Mouse (Mus musculus): Measurements from ENCODE around the gene Ap1g2. TPM values are rescaled to one million over a fixed set of nuclear protein-coding genes. Genes with fewer than 3 reads are reported as not detected.
A peak's percentile ranks its signal among the peaks of the same experiment; 100 is the strongest.

Ap1g2 gene
- 7.8 and 9.6 TPM in 2 replicates for polyA plus RNA-seq (2015; fragmentation: Nextera tagmentation; extraction: Ambion mirVana)

DNA sequence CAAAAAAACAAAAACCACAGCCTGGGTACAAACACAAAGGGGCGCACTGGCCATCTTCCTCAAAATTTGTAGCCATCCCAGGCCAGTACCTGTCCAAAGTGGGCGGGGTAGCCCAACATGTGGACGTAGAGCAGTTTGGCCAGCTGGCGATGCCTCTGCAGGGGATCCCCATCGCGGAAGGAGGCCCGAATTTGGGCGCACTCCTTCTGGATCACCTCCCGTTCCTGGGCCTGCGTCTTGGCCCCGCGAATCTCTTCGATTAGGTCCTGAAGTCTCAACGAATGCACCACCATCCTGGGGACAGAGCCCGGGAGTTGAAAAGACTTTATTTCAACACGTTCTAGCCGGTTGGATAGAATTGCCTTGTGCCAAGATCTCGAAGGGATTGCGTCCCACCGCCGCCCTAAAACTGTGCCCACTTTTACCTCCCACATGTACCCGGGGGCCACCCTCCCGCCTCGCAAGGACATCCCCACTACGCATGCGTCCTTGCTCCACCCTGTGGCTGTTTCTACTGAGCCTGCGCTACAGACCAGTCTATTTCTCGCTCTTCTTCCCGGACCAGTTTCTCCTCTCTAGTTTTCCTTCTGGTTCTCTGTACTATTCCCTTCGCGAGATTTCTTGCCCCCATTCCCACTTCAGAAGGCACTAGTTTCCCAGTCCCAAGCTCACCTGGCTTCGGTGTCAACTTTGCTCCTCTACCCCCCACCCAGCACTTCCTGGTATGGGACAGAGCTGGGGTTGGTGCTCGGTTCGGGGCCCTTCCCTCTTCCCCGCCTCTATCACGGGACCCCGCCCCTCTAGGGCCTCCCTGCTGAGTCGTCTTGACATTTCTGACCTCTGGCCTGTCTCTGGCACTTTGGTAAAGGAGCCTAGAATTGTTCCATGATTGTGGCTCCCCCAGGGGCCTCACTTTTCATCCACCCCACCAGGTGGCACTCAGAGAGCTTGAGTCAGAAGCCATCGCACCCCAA is at the start of gene Ap1g2:
Gene Ap1g2 (minus strand): TSS at position 758 of the 974 bp plus-strand sequence.
- WGBS (ENCODE audit: insufficient replicate concordance), result 1% methylated on average over 39 of the region's 39 CpGs
- peak; percentile 89 for ATAC-seq
- H3K4me3 ChIP-seq (ENCODE audit: low read depth, low read length), result peak within 1 kb of the TSS; percentile 69
- peaks cover 12% of the 10 kb centered on the region for H3K4me1 ChIP-seq (ENCODE audit: insufficient read depth)
- H3K36me3 ChIP-seq (replicated peaks; ENCODE audit: insufficient read depth, low read length), result peaks cover 5% of the 10 kb centered on the region
- peak within 1 kb of the TSS; percentile 96 for H3K4me2 ChIP-seq (ENCODE audit: low read depth, low read length)
- peaks cover 20% of the 10 kb centered on the region for H3K27me3 ChIP-seq (ENCODE audit: insufficient read depth, low read length)
- TF ChIP-seq EP300 (IDR thresholded peaks at IDR 0.05; ENCODE audit: low read depth) (no peak), CTCF (IDR thresholded peaks at IDR 0.05; ENCODE audit: low read depth) (peak; percentile 30)
- H3K9ac ChIP-seq (replicated peaks), result peak within 1 kb of the TSS; percentile 66
- no peak within 1 kb of the TSS; the same call in 1 of the 2 replicates for H3K27ac ChIP-seq (ENCODE audit: low read depth)
- no peaks in the 10 kb centered on the region for H3K9me3 ChIP-seq (ENCODE audit: low read length)
- DNase-seq, result peak; percentile 84

DNA sequence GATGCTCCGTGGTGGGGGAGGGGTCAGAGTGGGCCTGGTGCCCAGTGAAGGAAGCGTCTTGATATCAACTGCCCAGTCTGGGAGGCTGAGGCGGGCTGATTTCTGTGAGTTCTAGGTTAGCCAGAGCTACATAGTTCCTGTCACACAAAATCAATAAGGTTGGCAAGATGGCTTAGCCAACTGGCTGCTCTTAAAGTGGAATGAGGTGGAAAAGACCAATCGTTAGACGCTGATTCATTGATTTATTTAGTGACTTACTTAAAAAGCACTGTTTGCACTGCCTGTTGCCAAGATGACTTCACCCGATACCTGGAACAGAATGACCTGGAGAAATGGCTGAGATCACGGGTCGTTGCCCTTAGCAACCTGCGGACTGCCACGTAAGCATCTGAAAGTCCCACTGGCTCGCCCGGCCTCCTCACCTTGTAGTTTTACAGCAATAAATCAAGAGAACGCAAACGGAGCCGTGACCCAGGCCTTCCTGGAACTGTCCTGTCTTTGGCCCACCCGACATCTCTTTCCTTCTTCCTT is 46.6 kb upstream of the Ap1g2 start:
- H3K27me3 ChIP-seq (ENCODE audit: insufficient read depth, low read length), result no peaks in the 10 kb centered on the region
- H3K9me3 ChIP-seq (ENCODE audit: low read length), result no peaks in the 10 kb centered on the region
- WGBS (ENCODE audit: insufficient replicate concordance), result 86% methylated on average over 16 of the region's 16 CpGs
- DNase-seq, result no peak
- H3K27ac ChIP-seq (ENCODE audit: low read depth), result no peak overlapping the region
- no peaks in the 10 kb centered on the region for H3K36me3 ChIP-seq (replicated peaks; ENCODE audit: insufficient read depth, low read length)
- no peaks in the 10 kb centered on the region for H3K4me1 ChIP-seq (ENCODE audit: insufficient read depth)
- TF ChIP-seq CTCF (IDR thresholded peaks at IDR 0.05; ENCODE audit: low read depth) (no peak), EP300 (IDR thresholded peaks at IDR 0.05; ENCODE audit: low read depth) (no peak)
- H3K4me2 ChIP-seq (ENCODE audit: low read depth, low read length), result no peak overlapping the region
- H3K9ac ChIP-seq (replicated peaks), result no peak overlapping the region
- H3K4me3 ChIP-seq (ENCODE audit: low read depth, low read length), result no peak overlapping the region
- ATAC-seq, result no peak

GRCm38 (mm10) chr14:55152174-55152573 is 45.8 kb upstream of the Ap1g2 start:
- Histone ChIP-seq H3K9me3 (ENCODE audit: low read length) (no peaks in the 10 kb centered on the region), H3K4me1 (ENCODE audit: insufficient read depth) (peaks cover 2% of the 10 kb centered on the region; the same call in 1 of the 2 replicates), H3K36me3 (replicated peaks; ENCODE audit: insufficient read depth, low read length) (no peaks in the 10 kb centered on the region), H3K27me3 (ENCODE audit: insufficient read depth, low read length) (no peaks in the 10 kb centered on the region), H3K27ac (ENCODE audit: low read depth) (no peak overlapping the region), H3K4me2 (ENCODE audit: low read depth, low read length) (no peak overlapping the region), H3K4me3 (ENCODE audit: low read depth, low read length) (no peak overlapping the region), H3K9ac (replicated peaks) (no peak overlapping the region)
- ATAC-seq (no peak), DNase-seq (no peak)
- 63% methylated on average over 4 of the region's 4 CpGs for WGBS (ENCODE audit: insufficient replicate concordance)
- TF ChIP-seq EP300 (IDR thresholded peaks at IDR 0.05; ENCODE audit: low read depth), result no peak
- no peak for TF ChIP-seq CTCF (IDR thresholded peaks at IDR 0.05; ENCODE audit: low read depth)

DNA sequence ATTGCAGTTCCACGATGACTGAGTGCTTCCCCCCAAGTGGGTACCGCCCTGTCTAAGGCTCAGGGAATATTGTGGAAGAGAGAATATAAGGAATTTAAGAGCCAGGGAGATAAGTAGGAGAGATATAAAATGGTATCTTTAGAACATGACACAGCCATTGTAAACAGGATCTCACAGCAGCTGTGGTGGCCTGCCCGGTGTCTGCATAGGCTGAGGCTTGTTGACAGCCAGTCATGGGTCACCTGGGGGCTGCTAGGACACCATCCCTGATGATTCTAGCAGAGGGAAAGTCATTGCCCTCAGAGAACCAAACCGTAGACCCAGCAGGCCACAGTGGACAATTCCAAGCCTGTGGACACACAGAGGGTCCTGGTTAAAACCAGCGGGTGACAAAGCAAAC is 44.6 kb upstream of the Ap1g2 start:
- no peaks in the 10 kb centered on the region for H3K9me3 ChIP-seq (ENCODE audit: low read length)
- no peak overlapping the region for H3K4me3 ChIP-seq (ENCODE audit: low read depth, low read length)
- TF ChIP-seq CTCF (IDR thresholded peaks at IDR 0.05; ENCODE audit: low read depth), result no peak
- TF ChIP-seq EP300 (IDR thresholded peaks at IDR 0.05; ENCODE audit: low read depth), result no peak
- ATAC-seq (no peak), DNase-seq (no peak)
- H3K36me3 ChIP-seq (replicated peaks; ENCODE audit: insufficient read depth, low read length), result no peaks in the 10 kb centered on the region
- H3K27ac ChIP-seq (ENCODE audit: low read depth), result no peak overlapping the region
- 74% methylated on average over 5 of the region's 5 CpGs for WGBS (ENCODE audit: insufficient replicate concordance)
- no peaks in the 10 kb centered on the region for H3K27me3 ChIP-seq (ENCODE audit: insufficient read depth, low read length)
- H3K4me2 ChIP-seq (ENCODE audit: low read depth, low read length), result no peak overlapping the region
- no peak overlapping the region for H3K9ac ChIP-seq (replicated peaks)
- peaks cover 3% of the 10 kb centered on the region; the same call in 1 of the 2 replicates for H3K4me1 ChIP-seq (ENCODE audit: insufficient read depth)

- H3K4me2 ChIP-seq (ENCODE audit: low read depth, low read length), result no peak overlapping the region
- TF ChIP-seq EP300 (IDR thresholded peaks at IDR 0.05; ENCODE audit: low read depth) (no peak), CTCF (IDR thresholded peaks at IDR 0.05; ENCODE audit: low read depth) (no peak)
- ATAC-seq, result no peak
- no peaks in the 10 kb centered on the region for H3K27me3 ChIP-seq (ENCODE audit: insufficient read depth, low read length)
- H3K4me1 ChIP-seq (ENCODE audit: insufficient read depth), result peaks cover 3% of the 10 kb centered on the region; the same call in 1 of the 2 replicates
- no peaks in the 10 kb centered on the region for H3K36me3 ChIP-seq (replicated peaks; ENCODE audit: insufficient read depth, low read length)
- no peak overlapping the region for H3K27ac ChIP-seq (ENCODE audit: low read depth)
- H3K4me3 ChIP-seq (ENCODE audit: low read depth, low read length), result no peak overlapping the region
- H3K9ac ChIP-seq (replicated peaks), result no peak overlapping the region
- 75% methylated on average over 5 of the region's 5 CpGs for WGBS (ENCODE audit: insufficient replicate concordance)
- no peak for DNase-seq
- H3K9me3 ChIP-seq (ENCODE audit: low read length), result no peaks in the 10 kb centered on the region
These were observed 42.6 kb upstream of the Ap1g2 start for GRCm38 (mm10) chr14:55149041-55149440.

DNA sequence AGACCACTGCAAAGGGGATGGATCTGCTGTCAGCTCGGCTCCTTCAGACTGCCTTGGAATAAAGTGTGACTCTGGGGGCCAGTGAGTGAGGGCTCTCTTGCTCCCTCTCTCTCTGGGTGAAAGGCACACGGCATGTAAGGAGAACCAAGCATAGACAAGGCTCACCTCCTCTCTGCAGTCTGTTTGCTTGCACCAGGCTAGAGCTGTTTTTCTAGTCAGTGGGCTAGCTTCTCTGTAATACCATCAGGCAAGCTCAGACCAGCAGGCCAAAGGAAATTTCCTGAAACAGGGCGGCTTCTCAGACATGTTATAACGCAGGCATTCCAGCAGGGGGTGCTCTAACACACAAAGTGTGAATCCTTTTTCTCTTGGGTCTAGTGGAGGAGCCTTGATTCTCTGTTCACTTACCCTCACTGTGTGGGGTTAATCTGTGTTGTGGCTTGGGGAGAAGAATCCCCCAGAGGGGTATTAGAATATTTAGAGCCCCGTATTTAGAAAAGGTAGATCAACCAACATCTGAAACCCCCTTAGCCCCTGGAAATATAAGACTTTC is 42.0 kb upstream of the Ap1g2 start:
- Histone ChIP-seq H3K27ac (ENCODE audit: low read depth) (no peak overlapping the region), H3K4me1 (ENCODE audit: insufficient read depth) (peaks cover 3% of the 10 kb centered on the region; the same call in 1 of the 2 replicates), H3K4me3 (ENCODE audit: low read depth, low read length) (no peak overlapping the region), H3K4me2 (ENCODE audit: low read depth, low read length) (no peak overlapping the region), H3K27me3 (ENCODE audit: insufficient read depth, low read length) (no peaks in the 10 kb centered on the region), H3K36me3 (replicated peaks; ENCODE audit: insufficient read depth, low read length) (no peaks in the 10 kb centered on the region), H3K9ac (replicated peaks) (no peak overlapping the region), H3K9me3 (ENCODE audit: low read length) (no peaks in the 10 kb centered on the region)
- ATAC-seq (no peak), DNase-seq (peak; percentile 72)
- 36% methylated on average over 5 of the region's 5 CpGs for WGBS (ENCODE audit: insufficient replicate concordance)
- no peak for TF ChIP-seq EP300 (IDR thresholded peaks at IDR 0.05; ENCODE audit: low read depth)
- TF ChIP-seq CTCF (IDR thresholded peaks at IDR 0.05; ENCODE audit: low read depth), result peak; percentile 82
